Mouse (Mus musculus) frontal cortex, adult (tissue): Measurements from ENCODE around the gene Abl1.

ENCODE experiments used
- ATAC-seq: cut with Nextera tagmentation; 2 replicates; pipeline ENCODE4 v1.9.2; 2017; ENCODE audit warnings: mild to moderate bottlenecking, moderate library complexity, mixed read lengths; ENCODE audit not compliant: low TSS enrichment

Abl1 gene

GRCm38 (mm10) chr2:31745741-31746243, 57.6 kb downstream of the Abl1 start:
- ATAC-seq: peak; percentile 38; the same call in 1 of the 2 replicates

- ATAC-seq: no peak
These were observed 58.7 kb downstream of the Abl1 start for GRCm38 (mm10) chr2:31746835-31747234.

DNA sequence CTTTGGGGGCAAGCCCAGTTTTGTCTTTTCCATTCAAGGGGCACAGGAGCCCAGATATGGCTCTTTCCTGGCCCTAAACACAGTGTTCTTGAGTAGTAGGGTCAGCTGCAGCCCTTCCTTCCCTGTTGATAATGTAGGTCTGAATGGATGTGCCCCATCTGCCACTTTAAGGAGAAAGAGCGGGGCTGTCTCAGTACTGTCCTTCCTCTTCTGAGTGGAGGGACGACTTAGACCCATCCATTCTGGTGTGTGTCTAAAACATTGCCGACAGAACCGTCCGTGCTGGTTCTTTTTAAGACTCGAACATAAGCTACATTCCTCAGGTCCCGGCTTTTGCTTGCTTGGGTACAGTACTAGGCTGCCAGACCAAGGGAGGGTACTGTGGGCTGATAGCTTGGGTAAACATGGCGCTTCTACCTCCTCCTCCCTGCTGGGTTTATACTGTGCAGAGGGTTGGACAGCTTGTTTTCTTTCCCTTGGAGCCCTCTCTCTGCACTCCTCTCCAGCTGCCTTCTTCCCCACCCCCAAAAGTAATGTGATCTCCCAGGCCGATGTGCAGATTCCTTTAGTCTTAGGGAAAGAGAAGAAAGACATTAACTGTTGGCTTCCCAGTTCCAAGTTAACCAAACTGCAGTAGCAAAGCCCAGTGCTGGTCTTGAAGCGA, 61.0 kb downstream of the Abl1 start:
- no peak for ATAC-seq

DNA sequence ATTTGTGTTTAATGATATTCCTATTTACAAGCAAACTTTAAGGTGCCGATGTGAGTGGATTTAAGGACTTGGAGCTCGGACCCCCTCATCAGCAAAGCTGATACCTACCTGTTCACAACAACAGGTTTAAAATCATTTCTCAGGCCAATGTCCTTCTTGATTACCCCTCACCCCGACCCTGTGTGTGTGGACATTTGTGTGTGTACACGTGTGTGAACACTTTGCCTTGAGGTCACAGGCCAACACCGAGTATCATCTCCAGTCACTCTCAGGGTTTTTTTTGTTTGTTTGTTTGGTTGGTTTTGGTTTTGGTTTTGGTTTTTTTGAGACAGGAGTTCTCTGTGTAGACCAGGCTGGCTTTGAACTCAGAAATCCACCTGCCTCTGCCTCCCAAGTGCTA, 62.0 kb downstream of the Abl1 start:
- no peak for ATAC-seq

DNA sequence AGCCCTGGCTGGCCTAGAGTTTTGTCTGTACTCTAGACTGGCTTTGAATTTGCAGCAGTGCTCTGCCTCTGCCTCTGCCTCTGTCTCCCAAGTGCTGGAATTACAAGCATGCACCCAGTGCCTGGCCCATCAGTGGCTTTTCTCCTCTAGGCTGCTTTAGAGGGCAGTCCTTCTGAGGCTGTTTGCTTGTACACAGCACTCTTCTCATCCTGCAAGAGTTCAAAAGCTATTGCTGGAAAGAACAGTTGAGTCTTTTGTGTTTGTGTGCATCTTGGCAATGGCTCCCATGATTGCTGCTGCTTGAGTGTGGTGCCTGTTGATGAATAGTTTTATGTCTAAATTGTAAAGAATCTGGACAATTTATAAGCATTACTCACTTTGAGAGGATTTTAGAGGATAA, 69.3 kb downstream of the Abl1 start:
- no peak; the same call in 1 of the 2 replicates for ATAC-seq

DNA sequence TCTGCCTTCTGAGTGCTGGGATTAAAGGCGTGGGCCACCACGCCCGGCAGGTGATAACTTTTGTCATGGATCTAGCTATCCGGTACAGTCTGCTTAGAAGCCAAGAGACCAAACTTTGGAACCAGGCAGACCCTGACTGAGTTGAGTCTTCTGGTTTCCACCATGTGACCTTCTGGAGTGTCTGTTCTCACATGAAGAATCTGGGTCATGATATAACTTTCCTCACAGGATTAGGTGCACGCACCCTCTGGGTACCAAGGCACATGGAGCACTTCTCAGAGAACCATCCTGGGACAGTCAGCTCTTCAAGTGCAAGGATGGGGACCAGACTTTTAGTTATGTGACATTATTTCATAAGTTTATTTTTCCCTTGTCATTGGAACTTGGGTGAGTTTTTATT, 70.8 kb downstream of the Abl1 start:
- no peak for ATAC-seq

GRCm38 (mm10) chr2:31759751-31760460, 71.7 kb downstream of the Abl1 start:
- no peak for ATAC-seq

DNA sequence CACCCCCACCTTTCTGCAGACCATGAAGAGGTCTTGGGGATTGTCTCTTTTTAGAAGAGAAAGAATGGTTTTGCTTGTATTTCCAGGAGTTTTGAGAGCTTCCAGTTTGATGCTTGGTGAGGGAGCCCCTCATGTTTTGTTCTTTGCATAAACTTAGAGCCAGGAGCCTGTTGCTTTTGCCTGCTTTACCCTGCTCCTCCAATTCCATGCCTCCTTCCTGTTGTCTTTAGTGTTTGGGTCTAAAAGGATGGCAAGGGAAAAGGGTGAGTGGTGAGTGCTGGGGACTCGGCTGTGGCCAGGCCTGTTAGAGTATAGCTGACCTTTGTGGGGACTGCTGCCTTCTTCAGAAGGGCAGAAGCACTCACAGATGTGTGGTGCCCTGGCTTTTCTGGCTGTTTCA, 72.3 kb downstream of the Abl1 start:
- ATAC-seq: no peak

GRCm38 (mm10) chr2:31761115-31761531, 72.9 kb downstream of the Abl1 start:
- no peak for ATAC-seq

GRCm38 (mm10) chr2:31761585-31761984, 73.4 kb downstream of the Abl1 start:
- ATAC-seq: no peak

DNA sequence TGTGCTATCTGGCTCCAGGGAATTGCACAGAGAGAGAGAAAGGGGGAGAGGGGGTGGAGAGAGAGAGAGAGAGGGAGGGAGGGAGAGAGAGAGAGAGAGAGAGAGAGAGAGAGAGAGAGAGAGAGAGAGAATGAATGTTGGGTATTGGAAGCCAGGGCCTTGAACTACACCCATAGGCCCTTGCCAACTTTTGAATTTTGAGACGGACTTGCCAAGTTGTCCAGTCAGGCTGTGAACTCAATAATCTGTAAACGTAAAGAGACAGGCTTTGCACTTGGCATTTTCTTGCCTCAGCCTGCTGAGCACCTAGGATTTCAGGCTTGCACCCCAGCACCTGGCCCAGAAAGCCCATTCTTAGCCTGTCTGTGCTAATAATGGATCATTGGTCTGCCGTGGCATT, 74.0 kb downstream of the Abl1 start:
- ATAC-seq: no peak

DNA sequence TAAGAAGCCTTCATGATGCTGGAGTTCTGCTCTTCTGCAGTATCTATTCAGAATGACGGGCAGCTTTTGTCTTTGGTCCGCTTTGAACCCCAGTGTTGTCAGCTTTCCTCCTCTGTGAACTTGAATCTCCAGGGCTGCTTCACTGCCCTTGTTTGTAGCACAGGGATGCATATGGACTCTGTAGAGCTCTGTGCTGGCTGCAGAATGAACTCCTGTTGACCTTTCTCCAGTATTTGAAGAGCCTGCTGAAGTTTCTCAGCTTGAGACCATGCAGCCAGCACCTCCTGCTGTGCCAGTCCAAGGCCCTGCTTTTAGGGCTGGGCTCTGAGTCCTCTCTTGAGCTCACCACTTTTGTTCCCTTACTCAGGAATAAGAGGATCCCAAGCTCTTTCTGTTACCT, 74.7 kb downstream of the Abl1 start:
- no peak for ATAC-seq

DNA sequence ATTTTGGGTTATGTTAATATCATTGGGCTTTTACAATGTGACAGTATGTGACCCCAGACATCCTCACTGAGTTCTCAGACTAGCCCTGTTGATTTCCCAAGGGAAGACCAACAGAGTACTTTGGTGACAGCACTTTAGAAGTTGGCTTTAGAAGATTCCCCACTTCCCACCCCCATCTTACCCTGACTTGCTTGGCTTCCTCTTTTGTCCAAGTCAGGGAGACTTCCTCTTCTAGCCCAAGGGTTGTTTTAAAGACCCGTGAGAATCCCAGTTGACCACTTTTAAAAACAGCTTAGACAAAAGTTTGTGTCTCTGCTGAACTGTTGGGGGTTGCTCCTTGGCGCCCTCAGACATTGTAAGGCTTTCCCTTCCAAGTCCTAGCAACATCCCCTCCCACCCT, 75.1 kb downstream of the Abl1 start:
- no peak for ATAC-seq

GRCm38 (mm10) chr2:31767104-31767503, 78.9 kb downstream of the Abl1 start:
- ATAC-seq: no peak

DNA sequence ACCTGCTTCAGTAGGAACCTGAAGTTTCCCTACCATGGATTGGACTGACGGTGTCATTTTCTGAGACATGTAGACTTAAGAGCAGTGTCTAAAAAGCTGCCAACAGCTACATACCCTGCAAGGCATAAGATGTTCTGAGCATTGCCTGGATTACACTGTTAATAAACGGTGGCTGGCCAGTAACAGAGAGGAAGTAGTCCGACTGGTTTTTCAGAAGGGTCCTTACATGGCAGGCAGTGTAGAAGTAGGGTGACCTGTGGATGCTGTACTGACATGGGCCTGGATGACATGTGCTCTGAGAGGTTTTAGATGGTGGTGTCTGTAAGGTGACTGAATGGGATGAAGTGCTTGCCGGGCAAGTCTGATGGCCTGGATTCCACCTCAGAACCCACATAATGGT, 79.6 kb downstream of the Abl1 start:
- no peak for ATAC-seq

DNA sequence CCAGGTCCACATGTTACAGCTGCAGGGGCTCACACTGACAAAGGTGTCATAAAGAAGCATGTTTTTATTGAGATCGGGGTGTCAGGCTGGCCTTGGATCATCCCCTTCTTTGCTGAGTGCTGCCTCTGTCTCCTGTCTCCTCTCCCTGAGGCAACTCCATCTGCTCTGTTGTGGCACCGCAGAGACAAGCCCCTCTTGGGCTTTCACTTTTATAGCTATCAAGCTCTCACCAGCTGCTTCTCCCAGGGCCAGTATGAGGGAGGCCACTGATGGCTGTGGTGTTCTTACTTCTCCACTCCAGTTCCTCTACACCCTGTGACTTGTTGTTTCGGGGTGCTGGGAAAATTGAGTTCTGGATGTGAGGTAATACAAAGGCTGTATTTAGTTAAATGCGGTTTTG, 80.9 kb downstream of the Abl1 start:
- ATAC-seq: 0 out of 2 replicates have a peak, but pooled peaks have one; percentile 13

DNA sequence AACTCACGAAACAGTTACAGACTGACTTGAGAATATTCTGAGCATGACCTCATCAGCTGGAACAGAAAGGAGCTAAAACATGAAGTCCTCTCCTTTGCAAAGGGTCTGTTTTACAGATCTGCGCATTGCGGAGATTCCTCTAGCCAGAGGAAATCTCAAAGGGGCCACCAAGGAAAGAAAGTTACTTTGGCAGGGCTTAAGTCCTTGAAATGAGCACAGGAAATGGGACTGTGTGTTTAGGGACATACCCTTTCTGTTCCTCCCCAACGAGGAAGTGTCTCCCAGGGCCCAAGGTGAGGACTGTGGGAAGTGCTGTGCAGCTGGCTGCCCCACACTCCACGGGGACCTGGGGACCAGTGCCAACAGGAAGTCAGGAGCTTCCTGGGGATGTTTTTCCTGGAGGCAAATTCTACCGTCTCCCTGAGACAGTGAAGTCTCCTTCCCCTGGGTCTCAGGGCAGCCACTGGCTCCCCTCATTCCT, 81.5 kb downstream of the Abl1 start:
- no peak for ATAC-seq

DNA sequence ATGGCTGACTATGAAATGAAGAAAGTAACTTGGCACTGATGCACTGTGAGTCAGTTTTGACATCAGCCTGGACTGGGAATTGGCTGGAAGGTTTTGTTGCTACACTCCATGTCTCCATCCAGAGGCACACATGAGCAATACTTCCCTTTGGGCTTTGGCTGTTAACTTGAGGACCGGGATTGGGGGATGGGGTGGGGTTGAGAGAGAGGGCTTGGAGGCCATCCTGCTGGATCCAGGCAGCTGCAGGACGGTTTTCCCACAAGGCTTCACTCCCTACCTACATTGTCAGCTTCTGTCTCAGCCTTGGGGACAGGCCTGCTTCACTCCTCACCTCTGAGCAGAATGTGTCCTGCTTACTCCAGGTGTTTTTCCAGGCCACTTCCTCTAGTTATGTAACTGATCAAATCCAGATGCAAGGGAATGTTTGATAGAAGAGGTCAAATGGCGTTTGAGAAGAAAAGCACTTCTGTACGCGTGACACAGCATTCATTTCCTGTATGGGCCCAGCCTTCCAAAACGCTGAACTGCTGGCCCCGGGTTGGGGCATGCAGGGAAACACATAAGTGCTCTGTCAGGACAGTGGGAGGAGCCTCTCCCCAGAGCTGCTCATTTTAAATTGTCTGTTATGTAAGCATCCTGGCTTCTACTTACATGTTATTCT, 82.7 kb downstream of the Abl1 start:
- ATAC-seq: peak; percentile 52; the same call in 1 of the 2 replicates

GRCm38 (mm10) chr2:31776479-31776878, 88.3 kb downstream of the Abl1 start:
- no peak for ATAC-seq

GRCm38 (mm10) chr2:31779258-31779657, 91.1 kb downstream of the Abl1 start:
- ATAC-seq: no peak

DNA sequence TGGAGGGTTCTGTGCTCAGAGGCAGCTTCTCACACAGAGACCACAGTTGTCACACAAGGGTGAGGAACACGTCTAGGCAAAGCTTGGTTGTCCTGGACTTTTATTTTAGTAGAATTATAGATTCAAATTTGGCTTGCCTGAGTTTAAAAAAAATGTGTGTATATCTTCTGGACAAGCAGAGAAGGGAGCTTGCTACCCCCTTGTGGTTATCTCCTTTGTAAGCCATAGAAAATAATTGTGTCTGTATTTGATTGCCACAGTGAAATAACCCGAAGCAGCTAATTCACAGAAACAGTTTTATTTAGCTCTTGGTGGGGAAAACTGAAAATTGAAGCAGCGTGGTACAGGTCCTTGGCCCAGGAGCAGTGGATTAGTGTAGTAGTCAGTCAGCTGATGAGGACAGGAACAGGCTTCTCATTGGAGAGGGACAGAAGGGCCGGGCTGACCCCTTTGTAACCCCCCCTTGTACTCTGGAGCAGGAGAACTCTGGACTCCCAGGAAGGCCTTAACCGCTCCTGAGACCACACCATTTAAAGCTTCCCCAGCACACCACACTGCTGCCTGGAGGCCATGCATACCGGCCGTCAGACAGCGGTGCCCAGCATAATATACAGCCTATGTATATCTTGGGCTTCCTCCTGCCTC, 94.9 kb downstream of the Abl1 start:
- no peak for ATAC-seq

DNA sequence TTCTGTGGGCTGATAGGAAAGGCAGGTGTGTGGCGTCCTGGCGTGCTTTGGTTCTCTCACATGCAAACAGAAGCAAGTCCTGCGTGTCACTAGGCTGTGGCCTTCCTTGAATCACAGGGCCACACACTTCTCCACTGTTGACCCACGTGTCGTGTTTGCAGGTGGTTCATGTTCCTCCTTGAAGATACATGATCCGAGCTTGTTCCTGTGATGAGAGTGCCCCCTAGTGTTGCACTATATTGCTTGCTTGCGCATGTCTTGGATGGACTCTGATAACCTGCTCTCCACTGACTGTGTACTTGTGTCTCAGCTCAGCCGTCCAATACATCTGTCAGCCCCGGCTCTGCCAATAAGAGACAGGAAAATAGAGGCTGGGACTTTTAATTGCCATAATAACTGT, 96.9 kb downstream of the Abl1 start:
- ATAC-seq: peak; percentile 68
